Mouse (Mus musculus): ENCODE measurements around the gene Enpep. TPM values are rescaled to one million over a fixed set of nuclear protein-coding genes. Genes with fewer than 3 reads are reported as not detected.

Enpep gene
- polyA plus RNA-seq, 1 experiment from 2014 or later, result 0.08 TPM

DNA sequence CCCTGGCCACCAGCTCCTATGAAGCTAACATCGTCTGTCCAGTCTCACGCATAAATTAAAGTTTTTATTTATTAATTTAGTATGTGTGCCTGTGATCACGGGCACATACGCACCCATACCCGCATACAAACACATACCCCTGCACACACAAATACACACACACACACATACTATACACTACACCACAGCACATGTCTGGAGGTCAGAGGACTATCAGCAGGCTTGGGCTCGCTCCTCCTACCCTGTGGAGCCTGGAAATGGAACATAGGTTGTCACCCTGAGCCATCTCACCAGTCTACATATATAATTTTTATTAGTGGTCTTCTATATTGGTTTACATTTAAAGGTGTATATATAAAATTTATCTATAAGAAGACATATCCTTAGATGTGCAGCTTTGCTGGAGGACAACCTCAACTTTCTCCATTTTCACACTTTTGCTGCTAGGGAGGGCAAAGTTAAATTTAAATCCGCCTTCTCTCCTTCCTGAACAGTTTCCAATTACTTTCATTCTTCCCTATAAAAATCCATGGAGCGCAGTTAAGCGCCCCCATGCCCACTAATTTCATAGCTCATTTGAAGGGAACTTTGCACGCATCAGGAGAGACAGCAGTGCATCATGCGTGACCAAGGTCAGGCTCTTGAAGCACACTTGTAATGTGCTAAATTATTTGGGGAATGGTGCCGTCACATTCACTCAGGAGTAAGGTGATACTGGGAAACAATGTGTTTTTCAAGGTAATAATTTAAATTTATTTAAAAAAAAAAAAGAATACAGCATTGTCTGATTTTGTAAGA, 63.4 kb downstream of the Enpep start:
- H3K4me3 ChIP-seq, result no peak overlapping the region
- no peaks in the 10 kb centered on the region for H3K36me3 ChIP-seq
- peaks cover 5% of the 10 kb centered on the region; the same call in 1 of the 2 replicates for H3K4me1 ChIP-seq (replicated peaks)
- no peaks in the 10 kb centered on the region for H3K27me3 ChIP-seq (ENCODE audit: insufficient read depth, poor library complexity, severe bottlenecking)
- H3K9me3 ChIP-seq, result no peaks in the 10 kb centered on the region
- no peak for DNase-seq (ENCODE audit: low spot score)
- H3K27ac ChIP-seq, result no peak overlapping the region
- 89% methylated on average over 12 of the region's 12 CpGs for WGBS

DNA sequence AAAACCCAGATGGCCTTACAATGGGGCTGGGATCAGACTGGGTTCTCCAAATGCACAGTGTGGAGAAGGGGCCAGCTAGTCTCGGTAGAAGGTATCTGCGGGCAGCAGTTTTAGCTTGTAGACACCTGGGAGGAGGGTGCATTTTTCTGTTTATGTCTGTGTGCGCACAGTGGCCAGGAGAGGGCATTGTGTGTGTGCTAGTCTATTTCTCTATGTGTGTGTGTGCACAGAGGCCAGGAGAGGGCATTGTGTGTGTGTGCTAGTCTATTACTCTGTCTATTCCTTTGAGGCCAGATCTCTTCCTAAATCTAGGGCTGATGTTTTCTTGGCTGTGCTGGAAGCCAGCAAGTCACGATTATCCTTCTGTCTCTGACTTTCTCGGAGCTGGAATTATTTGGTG, 74.0 kb downstream of the Enpep start:
- no peaks in the 10 kb centered on the region for H3K9me3 ChIP-seq
- no peak overlapping the region for H3K27ac ChIP-seq
- H3K4me1 ChIP-seq (replicated peaks), result no peaks in the 10 kb centered on the region
- no peaks in the 10 kb centered on the region for H3K27me3 ChIP-seq (ENCODE audit: insufficient read depth, poor library complexity, severe bottlenecking)
- WGBS, result 88% methylated on average over 5 of the region's 5 CpGs
- H3K36me3 ChIP-seq, result no peaks in the 10 kb centered on the region
- DNase-seq (ENCODE audit: low spot score), result no peak
- no peak overlapping the region for H3K4me3 ChIP-seq

DNA sequence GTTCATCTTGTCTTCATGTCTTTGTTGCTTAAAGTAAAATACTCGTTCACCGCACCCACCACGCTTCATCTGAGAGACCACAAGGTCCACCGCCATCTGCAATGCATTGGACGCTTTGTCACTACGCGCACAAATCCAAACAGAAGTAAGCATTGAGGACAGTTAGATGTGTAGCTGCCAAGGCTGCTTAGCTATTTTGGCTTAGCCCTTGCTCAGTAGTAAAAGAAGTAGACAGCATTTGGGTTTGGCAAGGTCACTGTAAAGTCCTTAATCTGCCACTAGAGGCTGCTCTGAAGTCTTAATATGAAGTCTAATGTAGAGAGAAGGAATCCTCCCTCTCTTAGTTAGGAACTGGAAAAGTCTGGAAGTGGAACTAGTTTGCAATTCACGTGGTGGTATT, 75.8 kb downstream of the Enpep start:
- Histone ChIP-seq H3K4me1 (replicated peaks) (no peaks in the 10 kb centered on the region), H3K27ac (no peak overlapping the region), H3K36me3 (no peaks in the 10 kb centered on the region), H3K27me3 (ENCODE audit: insufficient read depth, poor library complexity, severe bottlenecking) (no peaks in the 10 kb centered on the region), H3K4me3 (peak overlapping the region; percentile 45), H3K9me3 (no peaks in the 10 kb centered on the region)
- WGBS, result 61% methylated on average over 8 of the region's 8 CpGs
- DNase-seq (ENCODE audit: low spot score), result no peak

DNA sequence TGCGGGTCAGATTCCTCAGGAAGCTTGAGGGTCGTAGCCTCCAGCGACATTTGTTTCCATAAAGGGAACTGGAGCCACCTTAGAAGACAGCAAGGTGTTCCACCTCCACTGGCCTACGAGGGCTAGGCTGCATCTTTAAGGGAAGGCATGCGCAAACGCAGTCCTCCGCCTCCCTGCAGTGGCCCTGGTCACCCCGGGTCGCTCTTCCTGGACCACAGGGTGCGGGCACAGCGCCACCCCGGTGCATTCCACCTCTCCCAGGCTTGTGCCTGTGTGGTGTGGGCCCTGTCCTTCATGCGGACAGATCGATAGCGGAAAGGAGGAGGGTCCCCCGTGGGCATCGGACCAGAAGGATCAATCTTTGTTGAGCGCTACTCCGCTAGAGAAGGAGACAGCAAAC, 76.2 kb downstream of the Enpep start:
- H3K4me1 ChIP-seq (replicated peaks), result no peaks in the 10 kb centered on the region
- WGBS, result 52% methylated on average over 19 of the region's 19 CpGs
- no peaks in the 10 kb centered on the region for H3K9me3 ChIP-seq
- peak; percentile 6 for DNase-seq (ENCODE audit: low spot score)
- H3K4me3 ChIP-seq, result peak overlapping the region; percentile 45
- H3K27ac ChIP-seq, result no peak overlapping the region
- H3K27me3 ChIP-seq (ENCODE audit: insufficient read depth, poor library complexity, severe bottlenecking), result no peaks in the 10 kb centered on the region
- no peaks in the 10 kb centered on the region for H3K36me3 ChIP-seq

DNA sequence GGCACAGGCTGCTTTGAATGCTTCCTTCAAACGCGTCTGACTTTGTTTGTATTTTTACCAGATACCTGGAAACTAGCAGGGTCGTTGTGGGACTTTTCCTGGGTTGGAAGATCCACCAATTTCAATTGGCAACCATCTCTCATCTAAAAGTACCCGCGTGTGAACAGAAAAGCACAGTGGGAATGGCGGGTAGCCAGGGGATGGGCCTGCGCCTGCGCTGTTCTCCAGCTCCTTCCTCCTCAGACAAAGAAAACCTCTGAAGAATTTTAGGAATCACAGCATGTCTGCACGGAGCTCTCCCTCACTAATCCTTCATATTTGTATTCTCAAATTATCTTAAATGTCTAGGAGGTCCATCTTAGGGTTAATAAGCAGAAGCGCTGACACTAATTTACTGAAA, 78.3 kb downstream of the Enpep start:
- Histone ChIP-seq H3K4me1 (replicated peaks) (no peaks in the 10 kb centered on the region), H3K27me3 (ENCODE audit: insufficient read depth, poor library complexity, severe bottlenecking) (no peaks in the 10 kb centered on the region), H3K4me3 (no peak overlapping the region), H3K9me3 (no peaks in the 10 kb centered on the region), H3K27ac (no peak overlapping the region), H3K36me3 (no peaks in the 10 kb centered on the region)
- whole genome bisulfite sequencing, result 53% methylated on average over 10 of the region's 10 CpGs
- no peak for DNase-seq (ENCODE audit: low spot score)

DNA sequence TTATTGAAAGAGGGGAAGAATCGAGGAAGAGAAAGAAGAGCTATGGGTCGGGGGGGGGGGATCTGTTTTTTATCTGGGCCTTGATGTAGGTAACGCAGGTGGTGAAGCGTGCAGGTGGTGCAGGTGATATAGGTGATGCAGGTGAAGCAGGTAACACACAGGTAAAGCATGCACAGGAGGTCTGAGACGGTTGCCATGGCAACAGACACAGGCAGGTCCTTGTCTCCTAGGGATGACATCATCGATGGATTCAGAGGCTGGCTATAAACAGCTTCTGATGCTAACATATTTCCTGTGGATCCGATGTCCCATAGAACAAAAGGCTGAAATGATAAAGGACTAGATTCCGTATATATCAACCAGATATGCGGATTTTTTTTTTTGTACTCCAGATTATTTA, 81.5 kb downstream of the Enpep start:
- Histone ChIP-seq H3K36me3 (no peaks in the 10 kb centered on the region), H3K27ac (no peak overlapping the region), H3K27me3 (ENCODE audit: insufficient read depth, poor library complexity, severe bottlenecking) (no peaks in the 10 kb centered on the region), H3K4me3 (no peak overlapping the region), H3K9me3 (no peaks in the 10 kb centered on the region), H3K4me1 (replicated peaks) (no peaks in the 10 kb centered on the region)
- 84% methylated on average over 9 of the region's 9 CpGs for WGBS
- no peak for DNase-seq (ENCODE audit: low spot score)

DNA sequence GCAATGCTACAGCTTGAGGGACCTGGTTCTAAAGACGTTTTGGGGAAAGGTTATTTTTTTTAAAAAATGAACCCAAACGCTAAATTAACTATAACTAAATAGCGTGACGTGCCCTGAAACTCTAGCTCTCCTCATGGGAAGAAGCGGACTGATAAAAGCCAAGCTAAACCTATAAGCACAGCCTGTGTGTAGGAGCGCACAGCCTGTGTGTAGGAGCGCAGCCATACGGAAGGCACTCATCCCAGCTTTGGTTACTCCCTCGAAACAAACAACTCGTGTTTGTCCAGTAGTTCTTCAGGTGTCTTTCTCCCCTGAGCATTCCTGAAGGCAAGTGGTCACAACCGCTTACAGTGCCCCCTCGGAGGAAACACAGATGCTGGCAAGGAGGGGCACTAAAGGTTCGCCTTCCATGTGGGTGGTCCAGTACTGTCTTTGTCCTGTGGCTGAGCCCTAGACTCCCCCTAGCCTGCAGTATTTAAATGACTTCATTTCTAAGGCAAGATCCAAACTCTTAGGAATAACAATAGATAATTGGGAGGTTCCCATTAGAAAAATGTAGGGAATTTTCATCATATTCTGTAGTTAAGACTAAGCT, 93.8 kb downstream of the Enpep start:
- peak; percentile 18 for DNase-seq (ENCODE audit: low spot score)
- Histone ChIP-seq H3K9me3 (no peaks in the 10 kb centered on the region), H3K27me3 (ENCODE audit: insufficient read depth, poor library complexity, severe bottlenecking) (peaks cover 7% of the 10 kb centered on the region; the same call in 1 of the 2 replicates), H3K4me3 (no peak overlapping the region), H3K36me3 (no peaks in the 10 kb centered on the region), H3K27ac (no peak overlapping the region), H3K4me1 (replicated peaks) (peaks cover 4% of the 10 kb centered on the region; the same call in 1 of the 2 replicates)
- WGBS, result 30% methylated on average over 13 of the region's 13 CpGs

DNA sequence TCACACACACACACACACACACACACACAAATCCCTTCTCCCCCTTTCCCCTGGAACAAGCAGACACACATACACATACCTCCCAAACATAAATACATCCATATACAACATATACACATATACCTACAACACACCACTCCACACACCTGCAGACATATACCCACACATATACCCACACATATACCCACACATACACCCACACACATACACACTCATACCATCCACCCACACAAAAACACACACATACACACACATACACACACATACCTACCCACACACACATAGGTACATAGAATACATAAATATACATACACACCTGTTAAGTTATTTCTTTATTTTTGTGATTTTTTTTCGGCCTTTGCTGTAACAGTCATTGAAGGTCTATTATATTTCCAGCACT, 94.5 kb downstream of the Enpep start:
- Histone ChIP-seq H3K27me3 (ENCODE audit: insufficient read depth, poor library complexity, severe bottlenecking) (peaks cover 7% of the 10 kb centered on the region; the same call in 1 of the 2 replicates), H3K36me3 (no peaks in the 10 kb centered on the region), H3K4me1 (replicated peaks) (peaks cover 4% of the 10 kb centered on the region; the same call in 1 of the 2 replicates), H3K4me3 (no peak overlapping the region), H3K27ac (no peak overlapping the region), H3K9me3 (no peaks in the 10 kb centered on the region)
- 87% methylated on average over 1 of the region's 1 CpGs for WGBS
- no peak for DNase-seq (ENCODE audit: low spot score)

DNA sequence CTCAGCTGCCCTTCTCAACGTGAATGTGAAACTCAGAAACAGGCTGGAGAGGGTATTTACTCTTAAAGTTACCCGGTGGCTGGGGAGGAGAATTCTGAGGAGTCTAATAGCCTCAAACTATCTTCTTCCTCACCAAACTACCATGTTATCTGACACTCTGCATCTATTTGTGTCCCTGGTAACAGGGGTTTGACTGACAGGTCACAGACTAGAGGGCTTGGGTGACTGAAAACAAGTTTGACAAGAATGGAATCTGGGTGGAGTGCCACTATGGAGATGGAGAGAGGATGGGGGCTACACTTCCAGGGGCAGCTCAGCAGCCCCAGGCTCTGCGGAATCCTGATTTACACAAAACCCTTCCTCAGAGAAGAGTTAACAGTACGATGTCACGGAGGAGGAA, 105.2 kb downstream of the Enpep start:
- H3K27ac ChIP-seq, result no peak overlapping the region
- 4% methylated on average over 5 of the region's 5 CpGs for WGBS

DNA sequence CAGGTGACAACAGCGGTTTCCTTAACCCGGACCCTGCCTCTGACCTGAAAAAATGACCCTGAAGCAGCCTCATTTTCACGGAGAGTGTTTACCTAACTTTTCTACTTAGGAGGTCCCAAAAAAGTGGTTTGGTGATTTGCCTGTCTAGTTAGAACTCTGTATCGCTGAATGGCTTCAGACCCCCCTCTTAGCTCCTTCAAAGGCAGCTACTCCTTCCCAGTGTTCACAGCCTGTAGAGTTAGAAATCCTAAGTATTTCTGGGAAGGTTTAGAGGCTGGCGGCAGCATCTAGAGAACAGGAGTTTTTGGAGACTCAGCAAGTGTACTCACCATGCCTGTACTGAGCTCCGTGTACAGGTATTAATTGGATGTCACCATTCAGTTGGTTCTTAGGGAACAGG, 105.8 kb downstream of the Enpep start:
- DNase-seq (ENCODE audit: low spot score), result no peak
- no peaks in the 10 kb centered on the region for H3K36me3 ChIP-seq
- H3K27me3 ChIP-seq (ENCODE audit: insufficient read depth, poor library complexity, severe bottlenecking), result peaks cover 76% of the 10 kb centered on the region
- no peaks in the 10 kb centered on the region for H3K9me3 ChIP-seq
- H3K4me1 ChIP-seq (replicated peaks), result peaks cover 21% of the 10 kb centered on the region
- no peak overlapping the region for H3K4me3 ChIP-seq
- under 1% methylated on average over 6 of the region's 6 CpGs for WGBS
- H3K27ac ChIP-seq, result no peak overlapping the region

More for the DNA sequence above, 105.2 kb downstream of the Enpep start:
- no peak overlapping the region for H3K4me3 ChIP-seq
- peaks cover 21% of the 10 kb centered on the region for H3K4me1 ChIP-seq (replicated peaks)
- H3K36me3 ChIP-seq, result no peaks in the 10 kb centered on the region
- H3K9me3 ChIP-seq, result no peaks in the 10 kb centered on the region
- peaks cover 76% of the 10 kb centered on the region for H3K27me3 ChIP-seq (ENCODE audit: insufficient read depth, poor library complexity, severe bottlenecking)
- DNase-seq (ENCODE audit: low spot score), result no peak

DNA sequence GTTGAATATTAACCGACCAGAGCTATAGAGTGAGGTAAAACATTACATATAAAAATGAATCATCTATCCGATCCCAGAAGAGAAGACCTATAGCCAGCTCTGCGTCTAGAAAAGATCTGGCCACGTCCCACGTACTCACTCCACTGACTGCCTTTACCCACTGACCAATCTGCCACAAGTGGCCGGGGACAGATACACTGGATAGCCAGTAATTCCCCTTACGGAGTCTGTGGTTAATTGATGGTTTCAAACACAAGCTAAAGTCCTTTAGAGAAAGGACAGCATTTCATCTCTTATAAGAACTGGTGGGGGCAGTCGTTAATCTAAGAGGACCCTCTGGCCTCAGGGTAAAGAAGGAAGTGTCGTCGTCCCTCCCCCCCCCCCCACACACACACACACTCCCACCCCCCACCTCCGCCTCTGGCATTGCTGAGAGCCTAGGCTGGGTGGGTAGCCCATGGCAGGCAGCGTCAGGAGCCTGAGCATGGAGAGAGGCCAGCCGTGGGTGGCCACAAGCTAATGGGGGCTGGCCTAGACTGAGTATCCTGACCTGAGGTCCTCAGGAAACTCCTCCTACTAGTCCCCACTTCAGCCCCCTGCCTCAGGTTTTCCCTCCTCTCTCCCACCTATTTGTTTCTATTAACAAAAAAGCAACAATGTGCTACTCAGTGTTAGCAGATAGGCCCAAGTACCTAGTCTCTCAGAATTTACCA, 106.8 kb downstream of the Enpep start:
- H3K9me3 ChIP-seq, result no peaks in the 10 kb centered on the region
- no peak for DNase-seq (ENCODE audit: low spot score)
- 1% methylated on average over 13 of the region's 13 CpGs for WGBS
- H3K4me3 ChIP-seq, result no peak overlapping the region
- no peaks in the 10 kb centered on the region for H3K36me3 ChIP-seq
- peaks cover 86% of the 10 kb centered on the region for H3K27me3 ChIP-seq (ENCODE audit: insufficient read depth, poor library complexity, severe bottlenecking)
- no peak overlapping the region for H3K27ac ChIP-seq
- H3K4me1 ChIP-seq (replicated peaks), result peaks cover 24% of the 10 kb centered on the region

DNA sequence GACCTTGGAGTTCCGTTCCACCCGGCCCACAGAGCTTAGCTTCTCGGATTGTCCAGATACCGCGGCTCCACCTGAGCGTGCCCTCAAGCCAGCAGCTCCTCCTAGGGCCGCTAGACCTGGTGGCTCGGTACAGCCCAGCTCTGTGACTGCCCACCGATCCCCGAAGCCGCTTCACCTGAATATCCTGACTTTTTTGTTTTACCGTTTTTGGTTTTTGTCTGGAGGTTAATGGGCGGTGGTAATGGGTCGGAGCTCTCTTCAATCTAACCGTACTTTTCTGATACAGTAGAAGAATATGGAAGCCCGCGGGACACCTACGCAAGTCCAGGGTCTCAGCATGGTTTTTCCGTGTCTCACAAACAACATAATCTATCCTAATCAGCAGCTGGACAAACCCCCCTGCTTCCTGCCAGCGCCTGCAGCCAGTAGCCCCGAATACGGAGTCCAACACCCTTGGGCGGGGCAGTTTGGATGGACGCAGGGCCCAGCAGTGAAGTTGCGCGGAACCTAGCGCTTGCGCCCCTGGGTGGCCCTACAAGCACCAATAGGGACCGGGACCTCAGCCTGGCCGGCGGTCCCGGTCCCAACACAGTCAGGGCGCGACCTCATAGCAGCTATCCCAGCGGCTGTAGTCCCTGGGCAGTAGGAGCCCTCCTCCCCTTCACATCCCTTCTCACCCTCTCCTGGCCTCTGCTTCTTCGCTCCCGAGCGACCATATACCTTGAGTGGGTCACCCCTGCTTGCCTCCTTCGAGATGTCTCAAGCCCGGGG, 107.5 kb downstream of the Enpep start:
- H3K9me3 ChIP-seq, result no peaks in the 10 kb centered on the region
- under 1% methylated on average over 40 of the region's 40 CpGs for WGBS
- peak; percentile 41 for DNase-seq (ENCODE audit: low spot score)
- H3K27me3 ChIP-seq (ENCODE audit: insufficient read depth, poor library complexity, severe bottlenecking), result peaks cover 93% of the 10 kb centered on the region
- H3K27ac ChIP-seq, result no peak overlapping the region
- no peaks in the 10 kb centered on the region for H3K36me3 ChIP-seq
- H3K4me1 ChIP-seq (replicated peaks), result peaks cover 28% of the 10 kb centered on the region
- H3K4me3 ChIP-seq, result no peak overlapping the region

All from hindbrain, embryonic 10.5 days (tissue).